Mouse (Mus musculus) liver, embryonic 12.5 days (tissue): ENCODE data around the gene Cflar. TPM values are rescaled to one million over a fixed set of nuclear protein-coding genes. Genes with fewer than 3 reads are reported as not detected.

Source experiments
- ATAC-seq: fragments of 200-750 bp; cut with Nextera tagmentation; 2 replicates; pipeline ENCODE4 v1.8.0; 2017; ENCODE audit warnings: moderate number of reproducible peaks, mild to moderate bottlenecking, moderate library complexity
- H3K27ac ChIP-seq: fragments of 300-500 bp; sonication (generic); 2 replicates; pipeline ENCODE4 v1.5.1; 2016; ENCODE audit warnings: mild to moderate bottlenecking
- H3K27me3 ChIP-seq: fragments of 300-500 bp; sonication (generic); replicated peaks from 2 replicates; pipeline ENCODE4 v1.6.1; 2016; ENCODE audit warnings: mild to moderate bottlenecking, moderate library complexity
- H3K36me3 ChIP-seq: fragments of 300-500 bp; sonication (generic); 2 replicates; pipeline ENCODE4 v1.6.1; 2016; ENCODE audit warnings: mild to moderate bottlenecking, moderate library complexity
- H3K4me1 ChIP-seq: fragments of 300-500 bp; sonication (generic); 2 replicates; pipeline ENCODE4 v1.6.1; 2016
- H3K4me2 ChIP-seq: fragments of 300-500 bp; sonication (generic); 2 replicates; pipeline ENCODE4 v1.6.1; 2016; ENCODE audit warnings: mild to moderate bottlenecking, moderate library complexity
- H3K4me3 ChIP-seq: fragments of 300-500 bp; sonication (generic); 2 replicates; pipeline ENCODE4 v1.5.1; 2016; ENCODE audit warnings: mild to moderate bottlenecking, moderate library complexity
- H3K9ac ChIP-seq: fragments of 300-500 bp; sonication (generic); 2 replicates; pipeline ENCODE4 v1.6.1; 2016; ENCODE audit warnings: mild to moderate bottlenecking, moderate library complexity
- H3K9me3 ChIP-seq: fragments of 300-500 bp; sonication (generic); replicated peaks from 2 replicates; pipeline ENCODE4 v1.6.1; 2016; ENCODE audit warnings: mild to moderate bottlenecking, moderate library complexity
- WGBS: fragments of 180-500 bp; shearing (Covaris S2); methylation state at CpG from one replicate; pipeline ENCODE4 v1.1.7; 2016; ENCODE audit not compliant: insufficient replicate concordance; 5-methylcytosine and 5-hydroxymethylcytosine counted together
- polyA plus RNA-seq: library from polyadenylated mRNA; unstranded; fragments of >200 nt; fragmentation: Nextera tagmentation; extraction: Ambion mirVana; gene quantifications from 2 replicates; pipeline ENCODE4 v1.2.1, GENCODE M21; 2016

The Cflar gene
- polyA plus RNA-seq, 1 experiment from 2014 or later: 17.1 TPM

- Histone ChIP-seq H3K27me3 (no peaks in the 10 kb centered on the region), H3K9me3 (no peaks in the 10 kb centered on the region), H3K4me1 (peaks cover 3% of the 10 kb centered on the region; the same call in 1 of the 2 replicates), H3K9ac (no peak overlapping the region), H3K4me3 (no peak overlapping the region), H3K27ac (no peak overlapping the region), H3K36me3 (no peaks in the 10 kb centered on the region), H3K4me2 (no peak overlapping the region)
- 21% methylated on average over 7 of the region's 7 CpGs for WGBS
- no peak for ATAC-seq
Measured at GRCm38 (mm10) chr1:58770111-58770720, 58.9 kb downstream of the Cflar start.

- H3K4me2 ChIP-seq: no peak overlapping the region
- H3K27ac ChIP-seq: no peak overlapping the region
- H3K27me3 ChIP-seq: no peaks in the 10 kb centered on the region
- H3K4me3 ChIP-seq: no peak overlapping the region
- ATAC-seq: no peak
- H3K4me1 ChIP-seq: peaks cover 3% of the 10 kb centered on the region; the same call in 1 of the 2 replicates
- H3K9me3 ChIP-seq: no peaks in the 10 kb centered on the region
- H3K9ac ChIP-seq: no peak overlapping the region
- H3K36me3 ChIP-seq: no peaks in the 10 kb centered on the region
- WGBS: 70% methylated on average over 3 of the region's 3 CpGs
Measured at GRCm38 (mm10) chr1:58772084-58772483, 60.8 kb downstream of the Cflar start.

GRCm38 (mm10) chr1:58773280-58773679, 62.0 kb downstream of the Cflar start:
- ATAC-seq: no peak
- Histone ChIP-seq H3K4me1 (peaks cover 3% of the 10 kb centered on the region; the same call in 1 of the 2 replicates), H3K36me3 (no peaks in the 10 kb centered on the region), H3K27me3 (no peaks in the 10 kb centered on the region), H3K4me3 (no peak overlapping the region), H3K4me2 (no peak overlapping the region), H3K9ac (no peak overlapping the region), H3K27ac (no peak overlapping the region), H3K9me3 (no peaks in the 10 kb centered on the region)

- H3K27ac ChIP-seq: no peak overlapping the region
- peaks cover 3% of the 10 kb centered on the region; the same call in 1 of the 2 replicates for H3K4me1 ChIP-seq
- H3K36me3 ChIP-seq: no peaks in the 10 kb centered on the region
- no peak overlapping the region for H3K4me2 ChIP-seq
- H3K9ac ChIP-seq: no peak overlapping the region
- no peak for ATAC-seq
- WGBS: 37% methylated on average over 2 of the region's 2 CpGs
- no peaks in the 10 kb centered on the region for H3K9me3 ChIP-seq
- H3K27me3 ChIP-seq: no peaks in the 10 kb centered on the region
- no peak overlapping the region for H3K4me3 ChIP-seq
Measured at GRCm38 (mm10) chr1:58773905-58774304, 62.6 kb downstream of the Cflar start.

GRCm38 (mm10) chr1:58775361-58775760, 64.1 kb downstream of the Cflar start:
- WGBS: 80% methylated on average over 5 of the region's 5 CpGs
- Histone ChIP-seq H3K27me3 (no peaks in the 10 kb centered on the region), H3K36me3 (no peaks in the 10 kb centered on the region), H3K9ac (no peak overlapping the region), H3K27ac (no peak overlapping the region), H3K4me2 (no peak overlapping the region), H3K9me3 (no peaks in the 10 kb centered on the region), H3K4me3 (no peak overlapping the region), H3K4me1 (no peaks in the 10 kb centered on the region)
- ATAC-seq: no peak

GRCm38 (mm10) chr1:58777583-58777982, 66.3 kb downstream of the Cflar start:
- no peaks in the 10 kb centered on the region for H3K27me3 ChIP-seq
- H3K4me1 ChIP-seq: no peaks in the 10 kb centered on the region
- H3K36me3 ChIP-seq: no peaks in the 10 kb centered on the region
- 81% methylated on average over 1 of the region's 1 CpGs for WGBS
- H3K9ac ChIP-seq: no peak overlapping the region
- H3K4me2 ChIP-seq: no peak overlapping the region
- no peak for ATAC-seq
- no peak overlapping the region for H3K27ac ChIP-seq
- H3K4me3 ChIP-seq: no peak overlapping the region
- H3K9me3 ChIP-seq: no peaks in the 10 kb centered on the region

GRCm38 (mm10) chr1:58778226-58778625, 66.9 kb downstream of the Cflar start:
- Histone ChIP-seq H3K4me3 (no peak overlapping the region), H3K4me1 (no peaks in the 10 kb centered on the region), H3K36me3 (no peaks in the 10 kb centered on the region), H3K9ac (no peak overlapping the region), H3K27ac (no peak overlapping the region), H3K27me3 (no peaks in the 10 kb centered on the region), H3K4me2 (no peak overlapping the region), H3K9me3 (no peaks in the 10 kb centered on the region)
- 3% methylated on average over 1 of the region's 1 CpGs for WGBS
- ATAC-seq: no peak

GRCm38 (mm10) chr1:58786276-58786675, 75.0 kb downstream of the Cflar start:
- H3K9me3 ChIP-seq: no peaks in the 10 kb centered on the region
- 80% methylated on average over 2 of the region's 2 CpGs for WGBS
- no peak overlapping the region for H3K27ac ChIP-seq
- H3K4me1 ChIP-seq: no peaks in the 10 kb centered on the region
- no peak overlapping the region for H3K4me3 ChIP-seq
- H3K27me3 ChIP-seq: no peaks in the 10 kb centered on the region
- no peaks in the 10 kb centered on the region for H3K36me3 ChIP-seq
- no peak overlapping the region for H3K9ac ChIP-seq
- ATAC-seq: no peak
- H3K4me2 ChIP-seq: no peak overlapping the region

- H3K4me2 ChIP-seq: no peak overlapping the region
- H3K9me3 ChIP-seq: no peaks in the 10 kb centered on the region
- H3K27ac ChIP-seq: no peak overlapping the region
- no peak overlapping the region for H3K4me3 ChIP-seq
- 90% methylated on average over 4 of the region's 4 CpGs for WGBS
- no peaks in the 10 kb centered on the region for H3K36me3 ChIP-seq
- H3K9ac ChIP-seq: no peak overlapping the region
- no peak for ATAC-seq
- no peaks in the 10 kb centered on the region for H3K27me3 ChIP-seq
- H3K4me1 ChIP-seq: no peaks in the 10 kb centered on the region
Measured at GRCm38 (mm10) chr1:58788410-58788809, 77.1 kb downstream of the Cflar start.

GRCm38 (mm10) chr1:58794705-58795104, 83.4 kb downstream of the Cflar start:
- no peak for ATAC-seq
- no peaks in the 10 kb centered on the region for H3K27me3 ChIP-seq
- H3K9ac ChIP-seq: peak overlapping the region; percentile 81
- peak overlapping the region; percentile 92 for H3K4me2 ChIP-seq
- peaks cover 8% of the 10 kb centered on the region for H3K36me3 ChIP-seq
- no peaks in the 10 kb centered on the region for H3K9me3 ChIP-seq
- WGBS: 44% methylated on average over 2 of the region's 2 CpGs
- peak overlapping the region; percentile 75 for H3K27ac ChIP-seq
- H3K4me1 ChIP-seq: peaks cover 25% of the 10 kb centered on the region
- H3K4me3 ChIP-seq: peak overlapping the region; percentile 71

- under 1% methylated on average over 42 of the region's 42 CpGs for WGBS
Measured at GRCm38 (mm10) chr1:58795291-58796058, 84.2 kb downstream of the Cflar start, which contains the start of gene Casp8. Gene Casp8 (plus strand): TSS chr1:58795374.

GRCm38 (mm10) chr1:58796059-58796363, 84.7 kb downstream of the Cflar start:
- WGBS: 4% methylated on average over 3 of the region's 3 CpGs
- H3K36me3 ChIP-seq: peaks cover 13% of the 10 kb centered on the region
- no peaks in the 10 kb centered on the region for H3K27me3 ChIP-seq
- peak overlapping the region; percentile 92 for H3K4me2 ChIP-seq
- peak overlapping the region; percentile 71 for H3K4me3 ChIP-seq
- ATAC-seq: peak; percentile 24; the same call in 1 of the 2 replicates
- peaks cover 25% of the 10 kb centered on the region for H3K4me1 ChIP-seq
- H3K9ac ChIP-seq: peak overlapping the region; percentile 81
- H3K27ac ChIP-seq: peak overlapping the region; percentile 75
- no peaks in the 10 kb centered on the region for H3K9me3 ChIP-seq

More at GRCm38 (mm10) chr1:58795291-58796058, 84.2 kb downstream of the Cflar start, which contains the start of gene Casp8:
- no peaks in the 10 kb centered on the region for H3K9me3 ChIP-seq
- H3K9ac ChIP-seq: peak within 1 kb of the TSS; percentile 81
- H3K36me3 ChIP-seq: peaks cover 11% of the 10 kb centered on the region
- H3K27me3 ChIP-seq: no peaks in the 10 kb centered on the region
- peaks cover 25% of the 10 kb centered on the region for H3K4me1 ChIP-seq
- H3K4me3 ChIP-seq: peak within 1 kb of the TSS; percentile 71
- H3K4me2 ChIP-seq: peak within 1 kb of the TSS; percentile 92
- peak; percentile 91 for ATAC-seq
- H3K27ac ChIP-seq: peak within 1 kb of the TSS; percentile 75
